Mouse (Mus musculus) limb, embryonic 13.5 days (tissue): ENCODE results near the gene Sowahc. TPM values are rescaled to one million over a fixed set of nuclear protein-coding genes. Genes with fewer than 3 reads are reported as not detected.

Experiments
- ATAC-seq: fragments of 200-750 bp; cut with Nextera tagmentation; 2 replicates; pipeline ENCODE4 v1.8.0; 2017; ENCODE audit warnings: low read depth, moderate number of reproducible peaks, moderate TSS enrichment; ENCODE audit not compliant: low FRiP score
- H3K27ac ChIP-seq: fragments of 300-500 bp; sonication (generic); 2 replicates; pipeline ENCODE4 v1.5.1; 2015; ENCODE audit warnings: inconsistent platforms, mild to moderate bottlenecking, moderate library complexity
- H3K27me3 ChIP-seq: fragments of 300-500 bp; sonication (generic); 2 replicates; pipeline ENCODE4 v1.6.1; 2015; ENCODE audit warnings: mild to moderate bottlenecking, inconsistent platforms
- H3K36me3 ChIP-seq: fragments of 300-500 bp; sonication (generic); 2 replicates; pipeline ENCODE4 v1.6.1; 2015; ENCODE audit warnings: inconsistent platforms, mild to moderate bottlenecking, moderate library complexity
- H3K4me1 ChIP-seq: fragments of 300-500 bp; sonication (generic); 2 replicates; pipeline ENCODE4 v1.6.1; 2015; ENCODE audit warnings: inconsistent platforms
- H3K4me2 ChIP-seq: fragments of 300-500 bp; sonication (generic); replicated peaks from 2 replicates; pipeline ENCODE4 v1.6.1; 2015; ENCODE audit warnings: inconsistent platforms, mild to moderate bottlenecking, moderate library complexity
- H3K4me3 ChIP-seq: fragments of 300-500 bp; sonication (generic); 2 replicates; pipeline ENCODE4 v1.5.1; 2015; ENCODE audit warnings: moderate library complexity, mild to moderate bottlenecking, inconsistent platforms
- H3K9ac ChIP-seq: fragments of 300-500 bp; sonication (generic); 2 replicates; pipeline ENCODE4 v1.6.1; 2015; ENCODE audit warnings: mild to moderate bottlenecking, inconsistent platforms
- H3K9me3 ChIP-seq: fragments of 300-500 bp; sonication (generic); 2 replicates; pipeline ENCODE4 v1.6.1; 2016; ENCODE audit warnings: inconsistent platforms
- WGBS: fragments of 180-500 bp; shearing (Covaris S2); methylation state at CpG from one replicate; pipeline ENCODE4 v1.1.7; 2015; 5-methylcytosine and 5-hydroxymethylcytosine counted together
- polyA plus RNA-seq: library from polyadenylated mRNA; unstranded; fragments of >200 nt; fragmentation: Nextera tagmentation; extraction: Ambion mirVana; gene quantifications from 2 replicates; pipeline ENCODE4 v1.2.1, GENCODE M21; 2015

Sowahc gene
- polyA plus RNA-seq, 1 experiment from 2014 or later, result 15.6 TPM

GRCm38 (mm10) chr10:59261603-59262002 is 39.9 kb downstream of the Sowahc start:
- no peaks in the 10 kb centered on the region for H3K36me3 ChIP-seq
- no peaks in the 10 kb centered on the region for H3K9me3 ChIP-seq
- no peak overlapping the region for H3K9ac ChIP-seq
- H3K4me2 ChIP-seq, result no peak overlapping the region
- ATAC-seq, result 0 out of 2 replicates have a peak, but pooled peaks have one; percentile 19
- WGBS, result 78% methylated on average over 3 of the region's 3 CpGs
- H3K27me3 ChIP-seq, result no peaks in the 10 kb centered on the region
- peaks cover 23% of the 10 kb centered on the region for H3K4me1 ChIP-seq
- H3K4me3 ChIP-seq, result no peak overlapping the region
- no peak overlapping the region for H3K27ac ChIP-seq

GRCm38 (mm10) chr10:59262021-59262420 is 40.3 kb downstream of the Sowahc start:
- Histone ChIP-seq H3K27ac (no peak overlapping the region), H3K36me3 (no peaks in the 10 kb centered on the region), H3K9me3 (no peaks in the 10 kb centered on the region), H3K9ac (no peak overlapping the region), H3K27me3 (no peaks in the 10 kb centered on the region), H3K4me2 (no peak overlapping the region), H3K4me3 (no peak overlapping the region), H3K4me1 (peaks cover 23% of the 10 kb centered on the region)
- ATAC-seq, result 0 out of 2 replicates have a peak, but pooled peaks have one; percentile 15
- 50% methylated on average over 1 of the region's 1 CpGs for WGBS

DNA sequence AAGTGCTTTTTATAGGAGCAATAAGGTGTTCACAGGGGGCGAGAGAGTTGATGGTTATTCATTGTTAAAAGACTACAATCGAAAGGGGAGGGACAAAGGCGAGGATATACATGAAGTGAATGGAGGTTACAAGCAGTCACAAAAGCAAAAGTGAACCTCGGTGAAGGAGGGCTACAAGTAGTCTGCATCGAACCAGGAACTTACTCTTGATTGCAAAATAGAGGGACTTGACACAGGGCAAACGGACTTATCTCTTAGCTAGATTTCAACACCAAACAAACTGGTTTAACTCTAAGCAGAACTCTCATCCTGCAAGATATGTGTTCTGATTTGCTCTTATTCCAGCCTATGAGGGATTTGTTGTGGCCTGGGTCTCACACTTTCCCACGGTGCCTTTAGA is 41.2 kb downstream of the Sowahc start:
- Histone ChIP-seq H3K27me3 (no peaks in the 10 kb centered on the region), H3K4me3 (no peak overlapping the region), H3K9ac (no peak overlapping the region), H3K36me3 (no peaks in the 10 kb centered on the region), H3K27ac (no peak overlapping the region), H3K9me3 (no peaks in the 10 kb centered on the region), H3K4me2 (no peak overlapping the region), H3K4me1 (peaks cover 26% of the 10 kb centered on the region)
- no peak for ATAC-seq
- 80% methylated on average over 7 of the region's 7 CpGs for WGBS

- no peak overlapping the region for H3K4me2 ChIP-seq
- H3K27ac ChIP-seq, result no peak overlapping the region
- H3K4me1 ChIP-seq, result peaks cover 18% of the 10 kb centered on the region
- WGBS, result 46% methylated on average over 7 of the region's 7 CpGs
- no peak overlapping the region for H3K9ac ChIP-seq
- no peaks in the 10 kb centered on the region for H3K27me3 ChIP-seq
- H3K9me3 ChIP-seq, result no peaks in the 10 kb centered on the region
- no peak for ATAC-seq
- no peaks in the 10 kb centered on the region for H3K36me3 ChIP-seq
- H3K4me3 ChIP-seq, result no peak overlapping the region
Measured at GRCm38 (mm10) chr10:59265067-59265466, 43.3 kb downstream of the Sowahc start.

DNA sequence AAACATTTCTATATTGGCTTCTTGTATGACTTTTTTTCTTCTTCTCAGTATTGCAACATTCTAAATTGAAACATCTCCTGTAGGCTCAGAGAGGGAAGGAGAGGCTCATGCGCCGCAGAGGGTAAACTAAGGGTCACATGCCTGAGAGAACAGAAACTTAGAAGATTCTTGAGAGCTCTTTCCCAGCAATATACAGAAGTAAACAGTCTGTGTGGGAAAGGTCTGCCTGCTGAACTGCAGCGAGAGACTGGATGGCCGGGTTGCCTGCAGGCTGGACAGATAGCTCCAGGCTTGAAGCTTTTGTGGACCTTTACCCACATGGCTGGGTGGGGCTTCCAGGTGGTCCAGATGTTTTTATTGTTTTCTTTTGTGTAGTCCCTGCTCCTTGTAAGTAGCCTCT is 43.9 kb downstream of the Sowahc start:
- no peaks in the 10 kb centered on the region for H3K9me3 ChIP-seq
- peaks cover 15% of the 10 kb centered on the region for H3K4me1 ChIP-seq
- H3K4me2 ChIP-seq, result no peak overlapping the region
- H3K4me3 ChIP-seq, result no peak overlapping the region
- H3K9ac ChIP-seq, result no peak overlapping the region
- 47% methylated on average over 4 of the region's 4 CpGs for WGBS
- ATAC-seq, result no peak
- H3K27me3 ChIP-seq, result no peaks in the 10 kb centered on the region
- no peak overlapping the region for H3K27ac ChIP-seq
- H3K36me3 ChIP-seq, result no peaks in the 10 kb centered on the region

DNA sequence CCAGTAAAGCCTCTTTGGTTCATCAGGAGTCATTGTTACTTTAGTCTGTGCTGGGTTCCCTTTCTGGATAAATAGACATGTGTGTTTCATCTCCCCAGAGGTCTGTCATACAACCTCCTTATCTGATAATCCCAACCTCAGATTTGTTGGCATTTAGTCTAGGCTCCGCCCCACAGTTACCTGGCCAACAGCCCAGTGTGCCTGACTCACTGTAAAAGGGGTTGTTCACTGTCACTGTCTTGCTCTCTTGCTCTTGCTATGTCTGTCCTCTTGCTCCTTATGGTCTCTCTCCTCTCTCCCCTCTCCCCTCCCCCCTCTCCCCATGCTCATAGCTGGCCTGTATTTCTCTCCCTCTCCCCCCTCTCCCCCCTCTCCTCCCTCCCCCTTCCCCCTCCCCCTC is 44.3 kb downstream of the Sowahc start:
- no peak overlapping the region for H3K9ac ChIP-seq
- H3K4me1 ChIP-seq, result peaks cover 15% of the 10 kb centered on the region
- no peak overlapping the region for H3K4me2 ChIP-seq
- 82% methylated on average over 1 of the region's 1 CpGs for WGBS
- no peak overlapping the region for H3K4me3 ChIP-seq
- no peak for ATAC-seq
- H3K27ac ChIP-seq, result no peak overlapping the region
- no peaks in the 10 kb centered on the region for H3K9me3 ChIP-seq
- H3K27me3 ChIP-seq, result no peaks in the 10 kb centered on the region
- no peaks in the 10 kb centered on the region for H3K36me3 ChIP-seq

DNA sequence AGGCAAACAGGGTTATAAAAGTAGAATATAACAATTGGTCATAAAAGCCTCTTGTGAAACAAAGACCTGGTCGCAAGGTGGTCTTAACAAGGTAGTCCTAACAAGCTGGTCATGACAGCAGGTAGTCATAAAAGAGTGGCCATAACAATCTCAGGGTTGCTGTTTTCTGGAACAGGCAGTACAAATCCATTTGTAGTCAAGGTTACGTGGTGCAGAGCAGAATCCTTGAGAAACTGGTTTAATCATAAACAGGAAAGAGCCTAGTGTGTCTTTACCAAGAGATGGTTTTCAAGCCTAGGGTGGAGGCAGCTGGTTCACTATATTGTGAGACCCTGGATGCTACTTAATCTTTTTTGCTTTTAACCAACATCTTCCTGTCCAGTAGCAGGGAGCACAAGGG is 45.5 kb downstream of the Sowahc start:
- ATAC-seq, result peak; percentile 32; the same call in 1 of the 2 replicates
- WGBS, result 28% methylated on average over 2 of the region's 2 CpGs
- Histone ChIP-seq H3K9ac (no peak overlapping the region), H3K4me1 (peaks cover 11% of the 10 kb centered on the region), H3K4me2 (no peak overlapping the region), H3K27me3 (no peaks in the 10 kb centered on the region), H3K27ac (no peak overlapping the region), H3K36me3 (no peaks in the 10 kb centered on the region), H3K9me3 (no peaks in the 10 kb centered on the region), H3K4me3 (no peak overlapping the region)

DNA sequence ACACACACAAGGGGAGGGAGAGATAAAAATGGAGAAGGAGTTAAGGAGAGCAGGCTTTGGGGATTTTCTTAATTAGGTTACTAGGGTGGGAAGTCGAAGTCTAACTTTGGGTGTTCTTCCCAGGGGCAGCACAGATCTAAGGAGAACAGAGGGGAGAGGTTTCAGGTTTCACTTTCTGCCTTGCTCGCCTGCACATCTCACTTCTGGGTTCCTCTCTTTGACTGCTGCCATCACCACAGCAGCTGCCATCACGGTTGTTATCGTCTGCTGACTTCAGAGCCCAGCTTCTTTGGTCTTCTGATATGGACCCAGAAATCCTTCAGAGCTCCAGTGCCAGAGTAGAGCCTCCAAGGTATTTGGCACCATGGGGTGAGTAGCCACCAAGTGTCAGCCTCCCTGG is 46.4 kb downstream of the Sowahc start:
- Histone ChIP-seq H3K4me2 (no peak overlapping the region), H3K36me3 (no peaks in the 10 kb centered on the region), H3K27me3 (no peaks in the 10 kb centered on the region), H3K4me1 (peaks cover 9% of the 10 kb centered on the region; the same call in 1 of the 2 replicates), H3K27ac (no peak overlapping the region), H3K9ac (no peak overlapping the region), H3K4me3 (no peak overlapping the region), H3K9me3 (no peaks in the 10 kb centered on the region)
- ATAC-seq, result no peak
- WGBS, result 26% methylated on average over 4 of the region's 4 CpGs

DNA sequence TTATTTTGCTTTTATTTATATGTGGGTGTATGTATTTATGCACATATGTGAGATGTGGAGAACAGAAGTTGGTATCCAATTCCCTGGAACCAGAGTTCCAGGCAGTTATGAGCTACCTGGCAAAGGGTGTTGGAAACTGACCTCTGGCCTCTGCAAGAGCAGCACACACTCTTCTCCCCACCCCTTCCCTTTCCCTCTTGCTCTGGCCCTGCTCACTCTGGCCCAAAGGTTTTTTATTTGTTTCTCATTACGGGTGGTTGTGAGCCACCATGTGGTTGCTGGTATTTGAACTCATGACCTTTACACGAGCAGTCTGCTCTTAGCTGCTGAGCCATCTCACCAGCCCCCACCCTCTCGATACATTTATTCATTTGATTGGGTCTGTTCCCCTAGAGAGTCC is 47.0 kb downstream of the Sowahc start:
- Histone ChIP-seq H3K4me3 (no peak overlapping the region), H3K9me3 (no peaks in the 10 kb centered on the region), H3K4me2 (no peak overlapping the region), H3K4me1 (peaks cover 9% of the 10 kb centered on the region; the same call in 1 of the 2 replicates), H3K27me3 (no peaks in the 10 kb centered on the region), H3K9ac (no peak overlapping the region), H3K36me3 (no peaks in the 10 kb centered on the region), H3K27ac (no peak overlapping the region)
- no peak for ATAC-seq
- WGBS, result 24% methylated on average over 3 of the region's 3 CpGs

DNA sequence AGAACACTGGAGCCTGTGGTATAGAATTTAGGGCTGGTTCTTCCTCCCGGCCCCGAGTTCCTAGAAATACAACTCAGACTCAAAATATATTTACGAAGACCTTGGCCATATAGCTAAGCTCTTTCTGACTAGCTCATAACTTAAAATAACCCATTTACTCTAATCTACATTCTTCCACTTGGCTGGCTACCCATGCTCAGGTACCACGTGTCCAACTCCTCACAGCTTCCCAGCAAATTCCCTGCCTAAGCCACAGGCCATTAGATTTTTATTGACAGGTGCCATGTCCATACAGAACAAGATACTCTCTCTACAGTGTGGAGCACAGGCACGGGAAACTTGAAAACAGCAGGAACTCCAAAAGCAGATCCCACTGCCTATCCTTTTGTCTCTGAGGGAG is 54.0 kb downstream of the Sowahc start:
- Histone ChIP-seq H3K4me3 (no peak overlapping the region), H3K27me3 (no peaks in the 10 kb centered on the region), H3K27ac (no peak overlapping the region), H3K9me3 (no peaks in the 10 kb centered on the region), H3K4me2 (no peak overlapping the region), H3K9ac (no peak overlapping the region), H3K4me1 (no peaks in the 10 kb centered on the region), H3K36me3 (no peaks in the 10 kb centered on the region)
- WGBS, result 79% methylated on average over 5 of the region's 5 CpGs
- no peak for ATAC-seq

Other genes starting within 250 kb of the Sowahc start
- gene Sept10, start 106 bp upstream of the Sowahc start, polyA plus RNA-seq, result 46.4 and 49.6 TPM in 2 replicates
- 99.0 and 116 TPM in 2 replicates for gene P4ha1, start 101.3 kb downstream of the Sowahc start, polyA plus RNA-seq
- gene Gm10273, start 173.7 kb downstream of the Sowahc start, polyA plus RNA-seq, result 4.4 TPM in 1 of 2 replicates, not detected in the other
- not detected in 2 replicates for gene Pla2g12b, start 181.7 kb downstream of the Sowahc start, polyA plus RNA-seq
- gene Oit3, start 219.8 kb downstream of the Sowahc start, polyA plus RNA-seq, result 0.97 and 1.1 TPM in 2 replicates